Comparison of ENCODE assay signal across 29 mouse cellular contexts in genomic region chr5:121253816-121254497, GRCm38 (mm10). TPM values are rescaled to one million over a fixed set of nuclear protein-coding genes. Genes with fewer than 3 reads are reported as not detected.
DNase-seq lines count a peak whose midpoint lies in the region; ATAC-seq and TF ChIP-seq lines count a peak whose summit lies in the region.
"Had no signal": no experiment of that assay in that cellular context is flagged by ENCODE, and none has a peak within 500 bp of the region (broad histone marks: within the 10 kb centered on the region; RNA-seq: fewer than 3 reads in every experiment).

No protein-coding gene starts in this region.

- H3K4me2 ChIP-seq in liver, postnatal 0 days (ENCODE audit: low read depth, low read length), result no peak overlapping the region
- H3K4me2 ChIP-seq: embryonic facial prominence, embryonic 12.5 days; heart, embryonic 12.5 days; hindbrain, embryonic 14.5 days; lung, embryonic 14.5 days; neural tube, embryonic 12.5 days had no signal

- H3K9me3 ChIP-seq in liver, postnatal 0 days (ENCODE audit: low read length), result no peaks in the 10 kb centered on the region
- H3K9me3 ChIP-seq: embryonic facial prominence, embryonic 12.5 days; heart, embryonic 12.5 days; midbrain, embryonic 10.5 days; neural tube, embryonic 12.5 days had no signal

- no peak overlapping the region for H3K9ac ChIP-seq in liver, postnatal 0 days (replicated peaks)
- H3K9ac ChIP-seq: embryonic facial prominence, embryonic 12.5 days; heart, embryonic 12.5 days; hindbrain, embryonic 14.5 days; lung, embryonic 14.5 days; neural tube, embryonic 12.5 days had no signal

- peaks cover 43% of the 10 kb centered on the region for H3K36me3 ChIP-seq in liver, postnatal 0 days (replicated peaks; ENCODE audit: insufficient read depth, low read length)

- TF ChIP-seq EP300 in liver, postnatal 0 days (IDR thresholded peaks at IDR 0.05; ENCODE audit: low read depth), result no peak

- TF ChIP-seq CTCF in liver, postnatal 0 days (IDR thresholded peaks at IDR 0.05; ENCODE audit: low read depth), result 0 out of 2 replicates have a peak, but pooled peaks have one; percentile 1

- peak; percentile 85; the same call in 1 of the 2 replicates for ATAC-seq in cerebellum, adult (ENCODE audit: insufficient number of reproducible peaks, low FRiP score, low TSS enrichment)
- ATAC-seq in liver, postnatal 0 days, result no peak
- ATAC-seq: forebrain, embryonic 14.5 days; intestine, postnatal 0 days had no signal

- intact Hi-C loops in heart, postnatal 14 days (cut with DNase I), result no loop called here

- no peak overlapping the region for H3K4me3 ChIP-seq in liver, postnatal 0 days (ENCODE audit: low read depth, low read length)
- H3K4me3 ChIP-seq: embryonic facial prominence, embryonic 12.5 days; gastrocnemius, adult 2 months; heart, adult 2 months; heart, embryonic 12.5 days; midbrain, embryonic 10.5 days; myocyte; neural tube, embryonic 12.5 days had no signal

- DNase-seq in cerebellum, postnatal 4 days (ENCODE audit: low spot score in 2 of 2), result no peak
- peak; percentile 82 to 84 for DNase-seq in cerebellum, adult 18-20 months
- peak; percentile 57 to 60 for DNase-seq in cerebellum, postnatal 10 days
- no peak for DNase-seq in liver, postnatal 0 days
- DNase-seq in heart, postnatal 14 days, result no peak
- no peak for DNase-seq in right cerebral cortex, postnatal 36 days (ENCODE audit: low spot score in 2 of 2)
- no peak for DNase-seq in lung, postnatal 10 days
- DNase-seq: adrenal gland, postnatal 25 days; embryo, embryonic 11 days; gastrocnemius, adult 2 months; gastrocnemius, postnatal 36 days; heart, adult 2 months; kidney, postnatal 14 days; layer of hippocampus, adult 9-11 months; lung, embryonic 14.5 days; right cerebral cortex, adult 18-20 months; right cerebral cortex, postnatal 4 days; thymus, adult 2 months; thymus, postnatal 36 days had no signal

- H3K4me1 ChIP-seq in liver, postnatal 0 days (ENCODE audit: insufficient read depth), result peaks cover 14% of the 10 kb centered on the region
- H3K4me1 ChIP-seq: embryonic facial prominence, embryonic 12.5 days; midbrain, embryonic 10.5 days; neural tube, embryonic 12.5 days had no signal

- H3K27ac ChIP-seq in liver, postnatal 0 days (ENCODE audit: low read depth), result no peak overlapping the region
- H3K27ac ChIP-seq: embryonic facial prominence, embryonic 12.5 days; gastrocnemius, adult 2 months; heart, adult 2 months; hindbrain, embryonic 14.5 days; midbrain, embryonic 10.5 days; neural tube, embryonic 12.5 days had no signal

- no peaks in the 10 kb centered on the region for H3K27me3 ChIP-seq in liver, postnatal 0 days (ENCODE audit: insufficient read depth, low read length)
- H3K27me3 ChIP-seq: CH12.LX; embryonic facial prominence, embryonic 12.5 days; heart, embryonic 12.5 days; neural tube, embryonic 12.5 days had no signal

- 89% methylated on average over 18 of the region's 18 CpGs for WGBS in liver, postnatal 0 days (ENCODE audit: insufficient replicate concordance)

RNA-seq across cellular contexts. Expression of gene Hectd4, which starts 33.9 kb away (rescaled TPM):
- polyA plus RNA-seq in liver, postnatal 0 days (2015; fragmentation: Nextera tagmentation; extraction: Ambion mirVana), result 3.3 and 3.6 TPM in 2 replicates
- 10 to 100 TPM; 25.1 to 27.6 TPM for total RNA-seq in heart, postnatal 14 days (2021)

RNA-seq across cellular contexts. Expression of gene Rpl6, which starts 49.7 kb away (rescaled TPM):
- 315 and 325 TPM in 2 replicates for polyA plus RNA-seq in liver, postnatal 0 days (2015; fragmentation: Nextera tagmentation; extraction: Ambion mirVana)
- total RNA-seq in heart, postnatal 14 days (2021), result 100 to 1,000 TPM; 556 to 621 TPM

Comparison
In these comparisons a context has a peak if more than half of its experiments do, and no peak if none do; other contexts are left out.
1. DNase-seq: peak in cerebellum, adult 18-20 months (2 of 2) and cerebellum, postnatal 10 days (2 of 2); none in cerebellum, postnatal 4 days (0 of 2), liver, postnatal 0 days (single experiment), heart, postnatal 14 days (0 of 2), right cerebral cortex, postnatal 36 days (0 of 2) and lung, postnatal 10 days (single experiment).